Mouse (Mus musculus) liver, postnatal 0 days (tissue): ENCODE data around the gene Mrnip. TPM values are rescaled to one million over a fixed set of nuclear protein-coding genes. Genes with fewer than 3 reads are reported as not detected.
A peak's percentile ranks its signal among the peaks of the same experiment; 100 is the strongest.

ENCODE experiments used
- ATAC-seq: fragments of 200-750 bp; cut with Nextera tagmentation; 2 replicates; pipeline ENCODE4 v1.8.0; 2017; ENCODE audit warnings: mild to moderate bottlenecking, moderate library complexity
- DNase-seq: peaks from one replicate; pipeline ENCODE4 v3.0.0-alpha.2; 2016
- H3K27ac ChIP-seq: fragments of 300-500 bp; sonication (generic); 2 replicates; pipeline ENCODE4 v1.5.1; 2014; ENCODE audit warnings: antibody characterized with exemption, moderate library complexity, mild to moderate bottlenecking, low read depth
- H3K27me3 ChIP-seq: fragments of 300-500 bp; sonication (generic); 2 replicates; pipeline ENCODE4 v1.6.1; 2014; ENCODE audit warnings: low read length, control low read depth, mixed read lengths; ENCODE audit not compliant: insufficient read depth
- H3K36me3 ChIP-seq: fragments of 300-500 bp; sonication (generic); replicated peaks from 2 replicates; pipeline ENCODE4 v1.6.1; 2014; ENCODE audit warnings: mild to moderate bottlenecking, control low read depth, low read length, moderate library complexity, mixed read lengths; ENCODE audit not compliant: insufficient read depth
- H3K4me1 ChIP-seq: fragments of 300-500 bp; sonication (generic); 2 replicates; pipeline ENCODE4 v1.6.1; 2014; ENCODE audit warnings: antibody characterized with exemption, mild to moderate bottlenecking, control low read depth; ENCODE audit not compliant: insufficient read depth
- H3K4me2 ChIP-seq: fragments of 300-500 bp; sonication (generic); 2 replicates; pipeline ENCODE4 v1.6.1; 2014; ENCODE audit warnings: low read depth, mild to moderate bottlenecking, low read length, moderate library complexity, mixed read lengths
- H3K4me3 ChIP-seq: fragments of 300-500 bp; sonication (generic); 2 replicates; pipeline ENCODE4 v1.5.1; 2014; ENCODE audit warnings: low read depth, low read length
- H3K9ac ChIP-seq: fragments of 300-500 bp; sonication (generic); replicated peaks from 2 replicates; pipeline ENCODE4 v1.6.1; 2014; ENCODE audit warnings: mild to moderate bottlenecking, moderate library complexity
- H3K9me3 ChIP-seq: fragments of 300-500 bp; sonication (generic); 2 replicates; pipeline ENCODE4 v1.6.1; 2016; ENCODE audit warnings: mild to moderate bottlenecking, control low read depth, low read length, mixed read lengths
- CTCF ChIP-seq: sonication (generic); IDR thresholded peaks from 2 replicates; pipeline ENCODE4 v1.5.1; 2016; ENCODE audit warnings: antibody characterized with exemption, low read depth
- EP300 ChIP-seq: IDR thresholded peaks from 2 replicates; pipeline ENCODE4 v1.6.1; 2016; ENCODE audit warnings: antibody characterized with exemption, low read depth, mild to moderate bottlenecking
- WGBS: fragments of 180-500 bp; shearing (Covaris S2); extraction: QIAGEN DNeasy Blood & Tissue Kit; methylation state at CpG from one replicate; pipeline ENCODE4 v1.1.7; 2014; ENCODE audit not compliant: insufficient replicate concordance; 5-methylcytosine and 5-hydroxymethylcytosine counted together
- polyA plus RNA-seq: library from polyadenylated mRNA; unstranded; fragments of >200 nt; fragmentation: Nextera tagmentation; extraction: Ambion mirVana; gene quantifications from 2 replicates; pipeline ENCODE4 v1.2.1, GENCODE M21; 2015

Mrnip gene
- polyA plus RNA-seq, 1 experiment from 2014 or later: 5.0 TPM

DNA sequence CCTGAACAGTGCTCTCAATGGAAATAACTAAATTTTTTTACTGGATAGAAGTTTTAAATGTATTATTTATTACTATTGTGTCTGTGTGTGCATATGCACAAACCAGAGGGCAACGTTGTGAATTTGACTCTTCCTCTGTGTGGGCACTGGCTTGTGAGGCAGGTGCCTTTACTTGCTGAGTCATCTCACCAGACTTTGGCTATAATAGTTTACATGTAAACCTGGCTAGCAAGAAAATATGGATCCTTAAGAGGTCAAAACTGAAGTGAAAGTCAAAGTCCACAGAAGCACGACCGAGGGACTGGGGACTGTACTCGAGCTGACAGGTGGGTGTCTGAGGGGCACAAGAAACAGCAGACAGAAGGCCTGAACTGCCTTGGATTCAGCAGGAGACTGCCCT is 8.5 kb downstream of the Mrnip start:
- Histone ChIP-seq H3K4me2 (no peak overlapping the region), H3K4me1 (peaks cover 29% of the 10 kb centered on the region), H3K36me3 (no peaks in the 10 kb centered on the region), H3K4me3 (no peak overlapping the region), H3K27ac (peak overlapping the region; percentile 34; the same call in 1 of the 2 replicates), H3K9me3 (no peaks in the 10 kb centered on the region), H3K27me3 (no peaks in the 10 kb centered on the region), H3K9ac (no peak overlapping the region)
- DNase-seq (no peak), ATAC-seq (no peak)
- WGBS: 43% methylated on average over 4 of the region's 4 CpGs
- TF ChIP-seq CTCF (no peak), EP300 (no peak)

DNA sequence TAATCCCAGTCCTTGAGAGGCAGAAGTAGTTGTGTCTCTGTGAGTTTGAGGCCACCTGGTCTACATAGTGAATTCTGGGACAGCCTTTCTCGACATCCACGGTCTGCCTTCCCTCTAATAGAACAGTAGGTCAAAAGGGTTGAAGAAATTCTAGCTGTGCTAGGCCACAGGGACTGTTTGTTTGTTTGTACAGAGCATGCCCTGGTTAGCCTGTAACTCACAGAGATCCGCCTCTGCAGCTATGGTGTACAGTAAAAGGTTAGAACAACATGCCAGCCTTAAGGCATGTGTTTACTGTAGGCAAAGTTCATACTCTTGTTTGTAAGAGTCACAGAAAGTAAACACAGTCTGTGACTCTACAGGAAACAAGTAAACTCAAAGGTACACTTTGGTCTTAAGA is 10.5 kb downstream of the Mrnip start:
- Histone ChIP-seq H3K27ac (peak overlapping the region; percentile 59), H3K9me3 (no peaks in the 10 kb centered on the region), H3K9ac (no peak overlapping the region), H3K36me3 (no peaks in the 10 kb centered on the region), H3K4me1 (peaks cover 27% of the 10 kb centered on the region), H3K4me3 (no peak overlapping the region), H3K4me2 (no peak overlapping the region), H3K27me3 (no peaks in the 10 kb centered on the region)
- ATAC-seq (peak; percentile 74), DNase-seq (no peak)
- TF ChIP-seq EP300 (no peak), CTCF (no peak)
- 64% methylated on average over 3 of the region's 3 CpGs for WGBS

DNA sequence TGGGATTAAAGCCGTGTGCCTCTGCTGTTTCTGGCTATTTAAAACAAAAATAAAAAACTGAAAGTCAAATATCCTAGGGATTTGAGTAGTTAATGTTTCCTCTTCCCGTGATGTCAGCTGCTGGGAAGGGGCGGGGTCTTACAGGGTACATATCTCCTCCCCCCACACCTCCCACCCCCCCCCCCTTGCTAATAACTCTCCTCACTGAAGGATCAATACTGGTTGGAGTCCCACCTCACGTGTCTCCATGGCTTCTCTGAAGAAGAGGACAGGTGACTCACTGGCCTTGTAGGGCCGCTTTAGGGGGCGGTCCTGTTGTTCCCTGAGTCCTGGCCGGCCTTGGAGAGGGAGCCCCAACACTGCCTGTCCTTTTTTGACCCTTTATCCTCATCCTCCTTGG is 14.4 kb downstream of the Mrnip start:
- TF ChIP-seq CTCF (no peak), EP300 (no peak)
- ATAC-seq (peak; percentile 67), DNase-seq (peak; percentile 58)
- H3K4me2 ChIP-seq: peak overlapping the region; percentile 45
- peaks cover 17% of the 10 kb centered on the region for H3K4me1 ChIP-seq
- H3K27me3 ChIP-seq: no peaks in the 10 kb centered on the region
- no peaks in the 10 kb centered on the region for H3K36me3 ChIP-seq
- H3K9ac ChIP-seq: no peak overlapping the region
- WGBS: 59% methylated on average over 7 of the region's 7 CpGs
- no peak overlapping the region for H3K4me3 ChIP-seq
- H3K27ac ChIP-seq: peak overlapping the region; percentile 61; the same call in 1 of the 2 replicates
- H3K9me3 ChIP-seq: no peaks in the 10 kb centered on the region

DNA sequence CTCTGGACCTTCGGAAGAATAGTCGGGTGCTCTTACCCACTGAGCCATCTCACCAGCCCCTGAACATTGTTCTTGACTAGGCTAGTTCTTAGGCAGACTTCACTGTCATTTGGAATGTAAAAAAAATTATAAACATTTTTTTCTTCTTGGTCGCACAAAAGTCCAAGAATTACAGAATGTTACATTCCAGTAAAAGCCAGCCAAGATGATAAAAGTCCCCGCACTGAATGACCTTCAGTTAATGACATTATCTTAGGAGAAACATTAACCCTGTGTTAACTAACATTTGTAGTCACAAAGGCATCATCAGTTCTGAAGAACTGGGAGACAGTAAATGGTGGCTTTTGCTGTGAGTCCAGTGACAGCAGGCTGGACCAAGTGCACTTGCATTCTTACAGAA is 16.1 kb downstream of the Mrnip start:
- H3K27me3 ChIP-seq: no peaks in the 10 kb centered on the region
- H3K27ac ChIP-seq: no peak overlapping the region
- H3K4me2 ChIP-seq: no peak overlapping the region
- no peaks in the 10 kb centered on the region for H3K9me3 ChIP-seq
- 74% methylated on average over 4 of the region's 4 CpGs for WGBS
- no peak overlapping the region for H3K9ac ChIP-seq
- DNase-seq (no peak), ATAC-seq (no peak)
- no peaks in the 10 kb centered on the region for H3K36me3 ChIP-seq
- H3K4me1 ChIP-seq: peaks cover 15% of the 10 kb centered on the region
- TF ChIP-seq EP300 (no peak), CTCF (no peak)
- H3K4me3 ChIP-seq: no peak overlapping the region

DNA sequence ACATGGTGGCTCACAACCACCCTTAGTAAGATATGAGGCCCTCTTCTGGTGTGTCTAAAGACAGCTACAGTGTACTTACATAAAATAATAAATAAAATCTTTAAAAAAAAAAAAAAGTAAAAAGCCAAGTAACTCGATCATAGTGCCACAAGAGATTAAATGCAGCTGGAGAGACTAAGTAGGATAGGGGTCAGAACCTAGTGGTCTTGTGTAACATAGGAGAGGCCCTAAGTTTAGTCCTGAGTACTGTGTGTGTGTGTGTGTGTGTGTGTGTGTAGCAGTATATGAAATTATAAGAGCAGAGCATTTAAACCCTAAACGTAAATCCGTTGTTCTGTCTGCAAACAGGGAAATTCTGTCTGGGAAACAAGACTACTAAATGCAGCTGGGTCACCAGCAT is 18.0 kb downstream of the Mrnip start:
- H3K4me3 ChIP-seq: no peak overlapping the region
- no peak overlapping the region for H3K9ac ChIP-seq
- H3K36me3 ChIP-seq: no peaks in the 10 kb centered on the region
- ATAC-seq (no peak), DNase-seq (no peak)
- no peaks in the 10 kb centered on the region for H3K27me3 ChIP-seq
- peaks cover 15% of the 10 kb centered on the region for H3K4me1 ChIP-seq
- 76% methylated on average over 3 of the region's 3 CpGs for WGBS
- no peak for TF ChIP-seq CTCF
- TF ChIP-seq EP300: no peak
- H3K9me3 ChIP-seq: no peaks in the 10 kb centered on the region
- H3K27ac ChIP-seq: no peak overlapping the region
- no peak overlapping the region for H3K4me2 ChIP-seq

DNA sequence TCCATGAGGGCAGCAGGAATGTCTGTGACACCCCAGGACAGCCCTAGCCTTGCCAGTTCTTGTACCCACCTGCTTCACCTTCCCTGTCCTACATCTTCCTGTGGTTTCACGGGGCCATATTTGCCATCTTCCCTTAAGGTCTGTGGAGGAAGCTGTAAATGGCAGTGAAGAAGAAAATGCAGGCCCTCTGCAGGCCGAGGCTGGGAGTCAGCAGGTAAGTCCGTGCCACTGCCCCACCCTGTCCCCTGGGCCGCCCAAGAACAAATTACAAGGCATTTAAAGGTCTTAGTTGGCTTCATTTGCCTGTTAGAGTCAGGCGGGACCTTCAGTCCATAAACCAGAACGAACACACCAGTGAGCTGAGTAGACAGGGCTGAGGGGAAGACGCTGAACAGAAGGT is 19.8 kb downstream of the Mrnip start:
- ATAC-seq: no peak
- WGBS: 76% methylated on average over 7 of the region's 7 CpGs

DNA sequence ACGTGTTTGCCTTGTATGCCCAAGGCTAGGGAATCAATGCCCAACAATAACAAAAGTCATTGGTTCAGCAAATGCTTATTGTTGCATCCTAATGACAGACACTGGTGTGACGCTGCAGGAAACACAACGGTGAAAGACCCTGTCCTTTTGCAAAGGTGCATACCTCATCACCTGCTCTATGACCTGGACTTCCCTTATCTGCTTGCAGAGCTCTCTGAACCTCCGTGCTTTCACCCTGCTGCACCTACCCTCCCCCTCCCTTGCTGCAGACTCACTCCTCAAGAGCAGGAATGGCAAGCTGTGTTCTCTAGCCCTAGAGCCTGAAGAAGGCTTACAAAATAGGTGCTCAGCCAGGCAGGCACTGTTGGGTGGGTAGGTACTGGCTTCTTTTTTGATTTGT is 20.5 kb downstream of the Mrnip start:
- H3K9ac ChIP-seq: no peak overlapping the region
- H3K4me1 ChIP-seq: peaks cover 14% of the 10 kb centered on the region; the same call in 1 of the 2 replicates
- H3K9me3 ChIP-seq: no peaks in the 10 kb centered on the region
- H3K27ac ChIP-seq: no peak overlapping the region
- WGBS: 55% methylated on average over 4 of the region's 4 CpGs
- peaks cover 17% of the 10 kb centered on the region for H3K36me3 ChIP-seq
- H3K27me3 ChIP-seq: no peaks in the 10 kb centered on the region
- DNase-seq (no peak), ATAC-seq (0 out of 2 replicates have a peak, but pooled peaks have one; percentile 9)
- TF ChIP-seq CTCF (no peak), EP300 (no peak)
- H3K4me2 ChIP-seq: no peak overlapping the region
- no peak overlapping the region for H3K4me3 ChIP-seq

More for the DNA sequence above, 19.8 kb downstream of the Mrnip start:
- no peaks in the 10 kb centered on the region for H3K9me3 ChIP-seq
- no peak overlapping the region for H3K27ac ChIP-seq
- peaks cover 16% of the 10 kb centered on the region; the same call in 1 of the 2 replicates for H3K4me1 ChIP-seq
- no peak for TF ChIP-seq EP300
- TF ChIP-seq CTCF: 0 out of 2 replicates have a peak, but pooled peaks have one; percentile 1
- H3K9ac ChIP-seq: no peak overlapping the region
- H3K36me3 ChIP-seq: peaks cover 9% of the 10 kb centered on the region
- H3K4me2 ChIP-seq: no peak overlapping the region
- no peak for DNase-seq
- H3K4me3 ChIP-seq: no peak overlapping the region
- H3K27me3 ChIP-seq: no peaks in the 10 kb centered on the region
